Mouse (Mus musculus) liver, embryonic 11.5 days (tissue): ENCODE measurements around the gene Inafm2. TPM values are rescaled to one million over a fixed set of nuclear protein-coding genes. Genes with fewer than 3 reads are reported as not detected.

ENCODE experiments used
- ATAC-seq: fragments of 200-750 bp; cut with Nextera tagmentation; replicated peaks from 2 replicates; pipeline ENCODE4 v1.8.0; 2017; ENCODE audit warnings: moderate number of reproducible peaks, mild to moderate bottlenecking, moderate TSS enrichment, moderate library complexity; ENCODE audit not compliant: low FRiP score
- DNase-seq: peaks from one replicate; pipeline ENCODE4 v3.0.0-alpha.2; 2017; ENCODE audit warnings: low spot score
- H3K27ac ChIP-seq: fragments of 300-500 bp; sonication (generic); 2 replicates; pipeline ENCODE4 v1.5.1; 2014; ENCODE audit warnings: mild to moderate bottlenecking, low read depth, low read length, control low read depth
- H3K27me3 ChIP-seq: fragments of 300-500 bp; sonication (generic); replicated peaks from 2 replicates; pipeline ENCODE4 v1.6.1; 2014; ENCODE audit warnings: low read length, mixed read lengths; ENCODE audit not compliant: control insufficient read depth, insufficient read depth
- H3K36me3 ChIP-seq: fragments of 300-500 bp; sonication (generic); 2 replicates; pipeline ENCODE4 v1.6.1; 2014; ENCODE audit warnings: mild to moderate bottlenecking, low read length, moderate library complexity, mixed read lengths; ENCODE audit not compliant: control insufficient read depth, insufficient read depth
- H3K4me1 ChIP-seq: fragments of 300-500 bp; sonication (generic); replicated peaks from 2 replicates; pipeline ENCODE4 v1.6.1; 2014; ENCODE audit warnings: low read length, mixed read lengths; ENCODE audit not compliant: control insufficient read depth, insufficient read depth
- H3K4me2 ChIP-seq: fragments of 300-500 bp; sonication (generic); 2 replicates; pipeline ENCODE4 v1.6.1; 2014; ENCODE audit warnings: mild to moderate bottlenecking, control low read depth, moderate library complexity
- H3K4me3 ChIP-seq: fragments of 300-500 bp; sonication (generic); 2 replicates; pipeline ENCODE4 v1.5.1; 2014; ENCODE audit warnings: low read depth, low read length, control low read depth
- H3K9ac ChIP-seq: fragments of 300-500 bp; sonication (generic); 2 replicates; pipeline ENCODE4 v1.6.1; 2014; ENCODE audit warnings: low read depth, low read length, control low read depth
- H3K9me3 ChIP-seq: fragments of 300-500 bp; sonication (generic); 2 replicates; pipeline ENCODE4 v1.6.1; 2016; ENCODE audit warnings: low read length, inconsistent platforms, mixed read lengths; ENCODE audit not compliant: control insufficient read depth
- WGBS: fragments of 180-500 bp; shearing (Covaris S2); extraction: QIAGEN DNeasy Blood & Tissue Kit; methylation state at CpG from one replicate; pipeline ENCODE4 v1.1.7; 2014; 5-methylcytosine and 5-hydroxymethylcytosine counted together
- polyA plus RNA-seq: library from polyadenylated mRNA; unstranded; fragments of >200 nt; fragmentation: Nextera tagmentation; extraction: Ambion mirVana; gene quantifications from 2 replicates; pipeline ENCODE4 v1.2.1, GENCODE M21; 2014

Gene Inafm2
- 32.3 and 33.0 TPM in 2 replicates for polyA plus RNA-seq

DNA sequence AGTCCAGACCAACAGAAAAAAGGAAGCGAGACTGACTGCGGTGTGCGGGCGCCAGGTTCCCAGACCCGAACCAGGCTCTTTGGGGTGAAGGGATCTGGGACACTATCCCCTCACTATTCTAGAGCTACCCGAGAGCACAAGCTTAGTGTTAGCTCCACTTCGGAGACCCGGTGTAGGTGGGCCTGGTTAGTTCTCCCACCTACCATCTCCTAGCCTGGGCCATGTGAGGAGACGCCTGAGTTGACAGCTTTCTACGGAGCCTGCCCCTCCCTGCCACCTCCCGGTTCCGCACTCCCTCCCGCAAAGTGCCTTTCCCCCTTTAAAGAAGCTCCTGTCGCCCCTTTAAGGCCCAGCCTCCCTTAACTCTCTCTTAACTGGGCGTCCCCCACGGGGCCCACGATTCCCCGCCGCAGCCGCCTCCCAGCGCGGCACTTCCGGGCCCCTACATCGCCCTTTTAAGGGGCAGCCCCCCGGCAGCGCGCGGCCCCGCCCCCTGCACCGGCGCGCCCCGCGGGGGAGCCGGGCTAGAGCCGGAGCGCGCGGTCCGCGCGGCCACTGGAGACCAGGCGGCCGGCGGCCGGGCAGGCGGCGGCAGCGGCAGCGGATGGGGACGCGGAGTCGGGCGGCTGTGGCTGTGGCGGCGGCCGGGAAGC lies at the start of gene Inafm2:
Gene Inafm2 (plus strand): TSS at position 527 of the 653 bp plus-strand sequence.
- H3K4me1 ChIP-seq, result peaks cover 33% of the 10 kb centered on the region
- H3K27ac ChIP-seq, result peak within 1 kb of the TSS; percentile 58
- no peaks in the 10 kb centered on the region; the same call in none of the 2 replicates for H3K27me3 ChIP-seq

DNA sequence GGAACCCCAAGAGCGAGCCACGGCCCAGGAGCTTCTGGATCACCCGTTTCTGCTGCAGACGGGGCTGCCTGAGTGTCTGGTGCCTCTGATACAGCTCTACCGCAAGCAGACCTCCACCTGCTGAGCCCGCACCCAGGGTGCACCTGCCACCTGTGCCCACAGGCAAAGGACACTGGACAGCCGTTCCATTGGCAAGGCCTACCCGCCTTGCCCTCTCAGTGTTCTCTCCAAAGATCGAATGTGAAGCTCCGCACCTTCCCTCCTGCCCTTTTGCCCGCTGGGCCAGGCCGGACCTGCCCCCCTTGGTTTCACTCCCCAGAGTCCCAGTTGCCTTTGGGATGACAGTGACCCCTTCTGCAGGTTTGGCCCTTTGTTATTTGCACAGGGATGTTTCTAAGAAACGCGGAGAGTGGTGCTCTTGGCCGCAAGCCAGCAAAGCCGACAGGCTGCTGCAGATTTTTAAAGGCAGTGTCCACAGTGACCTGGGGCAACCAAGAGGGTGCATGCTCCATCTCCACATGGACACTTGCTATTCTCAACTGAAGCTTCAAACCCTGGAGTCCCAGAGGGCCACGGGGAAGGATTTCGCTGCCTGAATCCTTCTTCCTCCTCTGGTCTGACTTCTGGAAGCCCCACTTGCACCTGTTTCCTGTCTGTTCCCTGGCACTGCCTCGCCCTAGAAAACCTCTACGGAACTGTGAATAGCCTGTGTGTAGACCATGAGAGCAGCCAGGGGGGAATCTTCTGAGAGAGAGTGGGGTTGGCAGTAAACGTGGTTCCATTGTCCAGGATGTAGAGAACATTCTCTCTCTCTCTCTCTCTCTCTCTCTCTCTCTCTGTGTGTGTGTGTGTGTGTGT lies 48.9 kb upstream of the Inafm2 start:
- ATAC-seq, result no peak
- no peak overlapping the region for H3K4me2 ChIP-seq

More for the DNA sequence above, at the start of gene Inafm2:
- under 1% methylated on average over 54 of the region's 57 CpGs for WGBS
- Histone ChIP-seq H3K4me3 (peak within 1 kb of the TSS; percentile 96), H3K9me3 (no peaks in the 10 kb centered on the region), H3K9ac (peak within 1 kb of the TSS; percentile 97), H3K36me3 (peaks cover 7% of the 10 kb centered on the region; the same call in 1 of the 2 replicates), H3K4me2 (peak within 1 kb of the TSS; percentile 98)
- ATAC-seq (peak; percentile 91), DNase-seq (peak; percentile 92)

DNA sequence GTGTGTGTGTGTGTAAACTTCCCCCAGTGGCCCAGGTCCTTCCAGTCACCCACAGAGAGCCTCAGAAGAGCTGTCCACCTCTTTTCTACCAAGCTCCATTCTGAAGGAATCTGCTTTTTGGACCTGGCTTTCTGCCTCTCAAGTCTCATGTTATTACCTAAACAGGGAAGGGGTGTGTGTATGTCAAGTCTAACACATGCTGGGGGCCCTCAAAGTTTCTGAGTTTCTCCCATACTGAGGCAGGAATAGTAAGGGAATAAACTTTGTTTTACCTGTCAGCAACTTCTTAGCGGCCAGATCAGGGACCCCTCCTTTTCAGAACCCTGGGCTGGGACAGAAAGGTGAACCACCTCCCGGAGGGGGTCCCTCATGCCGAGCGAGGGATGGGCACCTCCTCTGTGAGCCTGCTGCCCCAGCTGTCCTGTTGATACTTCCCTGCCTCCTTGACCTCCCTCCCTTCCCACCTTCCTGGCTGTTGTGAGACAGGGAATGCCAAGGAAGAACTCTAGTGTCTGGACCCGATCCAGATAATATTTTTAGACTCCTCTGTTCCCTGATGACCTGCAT lies 48.2 kb upstream of the Inafm2 start:
- H3K27me3 ChIP-seq, result peaks cover 55% of the 10 kb centered on the region
- no peak overlapping the region for H3K4me3 ChIP-seq
- DNase-seq, result no peak
- H3K36me3 ChIP-seq, result no peaks in the 10 kb centered on the region
- WGBS, result 45% methylated on average over 5 of the region's 5 CpGs
- ATAC-seq, result no peak
- H3K9ac ChIP-seq, result no peak overlapping the region
- H3K4me1 ChIP-seq, result peaks cover 6% of the 10 kb centered on the region
- no peaks in the 10 kb centered on the region for H3K9me3 ChIP-seq
- no peak overlapping the region for H3K27ac ChIP-seq
- H3K4me2 ChIP-seq, result no peak overlapping the region

More for the DNA sequence above, 48.9 kb upstream of the Inafm2 start:
- H3K9me3 ChIP-seq, result no peaks in the 10 kb centered on the region
- 54% methylated on average over 21 of the region's 21 CpGs for WGBS
- DNase-seq, result no peak
- no peak overlapping the region for H3K4me3 ChIP-seq
- H3K4me1 ChIP-seq, result peaks cover 5% of the 10 kb centered on the region
- peaks cover 48% of the 10 kb centered on the region for H3K27me3 ChIP-seq
- no peaks in the 10 kb centered on the region for H3K36me3 ChIP-seq
- H3K27ac ChIP-seq, result no peak overlapping the region
- H3K9ac ChIP-seq, result no peak overlapping the region

- H3K27ac ChIP-seq, result no peak overlapping the region
- 47% methylated on average over 7 of the region's 7 CpGs for WGBS
Observed at GRCm38 (mm10) chr2:118697955-118698354, 47.6 kb upstream of the Inafm2 start.

DNA sequence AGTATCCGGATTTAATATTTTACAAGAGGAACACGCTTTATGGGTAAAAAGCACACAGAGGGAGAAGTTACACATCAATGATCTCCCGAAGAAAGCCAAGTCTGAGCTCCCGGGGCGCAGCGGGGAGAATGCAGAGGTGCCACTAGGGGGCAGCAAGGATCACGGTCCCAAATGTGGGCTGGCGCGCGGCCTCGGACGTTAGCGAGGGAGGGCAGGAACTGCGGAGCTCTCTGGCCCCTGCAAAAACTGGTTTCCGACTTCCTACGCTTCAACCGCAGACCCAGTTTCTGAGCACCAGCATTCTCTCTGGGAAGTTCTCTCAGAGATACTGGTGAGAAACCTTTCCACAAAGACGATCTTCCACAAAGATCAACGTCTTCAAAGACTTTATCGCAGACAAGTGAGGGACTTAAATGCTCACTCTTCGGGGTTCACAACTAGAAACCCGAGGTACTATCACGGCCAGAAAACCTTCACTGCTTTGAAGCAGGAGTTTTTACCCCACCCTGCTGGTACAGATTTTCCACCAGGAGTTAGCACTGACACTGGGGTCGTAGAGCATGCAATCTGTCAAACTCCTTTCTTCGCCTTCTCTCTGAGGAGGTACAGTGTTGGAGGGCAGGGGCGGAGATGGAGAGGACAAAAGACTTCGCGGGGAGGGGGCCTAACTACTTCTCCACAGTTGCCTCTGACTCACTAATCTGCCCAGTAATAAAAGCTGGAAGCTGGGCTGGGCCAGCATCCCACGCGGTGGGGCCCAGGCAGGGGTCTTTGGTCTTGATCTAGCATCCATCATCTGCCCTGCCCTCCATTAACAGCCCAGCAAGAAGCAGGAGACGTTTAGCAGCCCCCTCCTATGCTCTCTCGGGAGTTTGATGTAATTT lies 45.1 kb upstream of the Inafm2 start:
- Histone ChIP-seq H3K4me1 (peaks cover 24% of the 10 kb centered on the region), H3K9ac (peak overlapping the region; percentile 22; the same call in 1 of the 2 replicates), H3K4me2 (peak overlapping the region; percentile 63), H3K27me3 (peaks cover 82% of the 10 kb centered on the region), H3K36me3 (no peaks in the 10 kb centered on the region), H3K9me3 (no peaks in the 10 kb centered on the region), H3K27ac (no peak overlapping the region), H3K4me3 (peak overlapping the region; percentile 34)
- ATAC-seq (no peak; the same call in 1 of the 2 replicates), DNase-seq (peak; percentile 84)
- 2% methylated on average over 32 of the region's 32 CpGs for WGBS

More at GRCm38 (mm10) chr2:118697955-118698354, 47.6 kb upstream of the Inafm2 start:
- Histone ChIP-seq H3K4me1 (peaks cover 11% of the 10 kb centered on the region), H3K9ac (no peak overlapping the region), H3K4me2 (no peak overlapping the region), H3K9me3 (no peaks in the 10 kb centered on the region), H3K27me3 (peaks cover 61% of the 10 kb centered on the region), H3K4me3 (no peak overlapping the region), H3K36me3 (no peaks in the 10 kb centered on the region)
- DNase-seq (no peak), ATAC-seq (no peak)

DNA sequence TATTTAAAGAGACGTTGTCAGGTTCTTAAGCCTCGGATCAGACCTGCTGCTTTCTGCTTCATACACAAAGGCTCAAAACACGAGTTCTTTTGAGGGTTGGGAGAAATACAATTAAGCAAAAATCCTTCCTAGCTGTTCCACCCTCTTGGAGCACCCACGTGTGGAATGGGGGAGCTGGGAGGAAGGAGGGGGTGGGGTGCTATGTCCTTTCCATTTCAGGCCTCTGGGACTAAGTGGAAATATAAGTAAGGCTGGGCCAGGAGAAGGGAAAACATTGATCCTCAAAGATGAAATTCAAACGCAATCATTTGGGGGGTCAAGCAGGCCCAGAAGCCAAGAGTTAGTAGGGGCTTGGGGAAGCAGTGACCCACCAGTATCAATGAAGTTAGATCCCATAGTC lies 44.4 kb upstream of the Inafm2 start:
- 13% methylated on average over 5 of the region's 5 CpGs for WGBS
- no peak overlapping the region for H3K4me2 ChIP-seq
- peaks cover 24% of the 10 kb centered on the region for H3K4me1 ChIP-seq

DNA sequence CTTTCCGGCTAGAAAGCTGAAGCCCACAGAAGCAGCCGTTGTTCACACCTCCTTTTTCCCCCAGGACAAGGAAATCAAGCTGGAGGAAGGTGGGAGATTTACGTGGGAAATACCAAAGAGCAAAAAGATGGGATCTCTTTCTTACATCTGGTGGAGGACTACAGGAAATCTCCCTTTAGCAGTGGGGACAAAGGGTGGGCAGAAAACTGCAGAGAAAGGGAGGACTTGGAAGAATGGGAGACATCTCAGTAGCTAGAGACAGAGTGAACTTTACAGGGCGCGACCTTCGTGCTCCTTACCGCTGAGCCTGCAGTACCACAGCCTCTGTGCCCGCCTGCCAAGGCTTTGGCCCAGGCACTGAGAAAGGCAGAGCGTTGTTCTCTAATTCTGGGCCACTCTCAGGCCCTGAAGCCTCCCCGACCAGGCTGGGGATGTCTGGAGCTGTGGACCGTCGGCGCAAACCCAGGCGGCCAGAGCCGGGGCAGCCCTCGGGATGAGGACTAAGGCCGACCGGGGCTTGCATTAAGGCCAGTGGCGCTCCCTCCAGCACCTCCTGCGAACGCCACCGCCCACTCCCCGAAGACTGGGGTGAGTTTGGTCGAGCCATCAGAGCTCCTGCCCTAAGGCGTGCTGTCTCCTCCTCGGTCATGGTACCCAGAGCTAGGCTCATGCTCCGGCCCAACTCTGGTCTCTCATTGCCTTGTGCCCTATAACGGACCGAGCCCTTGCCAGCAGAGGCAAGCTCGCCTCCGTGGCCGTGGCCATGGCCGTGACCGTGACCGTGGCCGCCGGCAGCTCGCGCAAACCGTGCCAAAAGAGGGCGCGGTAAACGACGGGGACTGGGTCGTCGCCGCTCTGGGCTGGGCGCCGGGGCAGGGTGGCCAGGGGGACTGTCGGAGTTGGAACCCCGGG lies 43.3 kb upstream of the Inafm2 start:
- 5% methylated on average over 51 of the region's 51 CpGs for WGBS
- H3K4me2 ChIP-seq, result peak overlapping the region; percentile 82
- H3K4me3 ChIP-seq, result peak overlapping the region; percentile 43
- H3K4me1 ChIP-seq, result peaks cover 28% of the 10 kb centered on the region
- no peak overlapping the region for H3K27ac ChIP-seq
- ATAC-seq, result 0 out of 2 replicates have a peak, but pooled peaks have one; percentile 13
- DNase-seq, result peak; percentile 59
- H3K9ac ChIP-seq, result no peak overlapping the region
- peaks cover 87% of the 10 kb centered on the region for H3K27me3 ChIP-seq
- no peaks in the 10 kb centered on the region for H3K9me3 ChIP-seq
- no peaks in the 10 kb centered on the region for H3K36me3 ChIP-seq

More for the DNA sequence above, 44.4 kb upstream of the Inafm2 start:
- DNase-seq, result no peak
- no peak for ATAC-seq
- Histone ChIP-seq H3K27ac (no peak overlapping the region), H3K9ac (no peak overlapping the region), H3K36me3 (no peaks in the 10 kb centered on the region), H3K27me3 (peaks cover 86% of the 10 kb centered on the region), H3K4me3 (no peak overlapping the region), H3K9me3 (no peaks in the 10 kb centered on the region)
